Mouse (Mus musculus) liver, embryonic 14.5 days (tissue): ENCODE data around the gene Tmem212.

Experiments used
- CTCF ChIP-seq: IDR thresholded peaks from 2 replicates; pipeline ENCODE4 v1.5.1; 2016; ENCODE audit warnings: antibody characterized with exemption, low read depth, control low read depth
- EP300 ChIP-seq: IDR thresholded peaks from 2 replicates; pipeline ENCODE4 v1.6.1; 2016; ENCODE audit warnings: antibody characterized with exemption, low read depth

DNA sequence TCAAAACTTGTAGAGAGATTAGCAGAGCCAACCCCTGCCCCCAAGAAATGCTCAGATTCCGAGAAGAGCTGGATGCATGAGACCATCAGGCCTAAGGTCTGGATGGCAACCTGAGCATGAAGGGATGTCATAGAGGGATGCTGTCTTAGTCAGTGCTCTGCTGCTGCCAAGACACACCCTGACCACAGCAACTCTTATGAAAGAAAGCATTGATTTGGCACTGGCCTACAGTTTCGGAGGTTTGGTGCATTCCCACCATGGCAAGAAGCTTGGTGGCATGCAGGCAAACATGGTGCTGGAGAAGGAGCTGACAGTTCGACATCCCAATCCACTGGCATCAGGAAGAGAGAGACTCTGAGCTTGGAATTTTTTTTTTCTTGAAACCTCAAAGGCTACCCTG lies 24.3 kb downstream of the Tmem212 start:
- TF ChIP-seq CTCF, result no peak
- TF ChIP-seq EP300, result no peak
